Mouse (Mus musculus) olfactory bulb, adult 2 months (tissue): ENCODE results near the gene Mei1. TPM values are rescaled to one million over a fixed set of nuclear protein-coding genes. Genes with fewer than 3 reads are reported as not detected.

Source experiments
- H3K27ac ChIP-seq: fragments of 200-500 bp; 2 replicates; pipeline ENCODE4 v1.5.1; 2012; ENCODE audit warnings: low read depth, low read length; ENCODE audit not compliant: insufficient read depth
- H3K4me1 ChIP-seq: fragments of 200-500 bp; 2 replicates; pipeline ENCODE4 v1.6.1; 2012; ENCODE audit warnings: low read length; ENCODE audit not compliant: control insufficient read depth, insufficient read depth
- H3K4me3 ChIP-seq: fragments of 200-500 bp; 2 replicates; pipeline ENCODE4 v1.5.1; 2012; ENCODE audit warnings: mild to moderate bottlenecking, low read depth, low read length, moderate library complexity; ENCODE audit not compliant: insufficient read depth
- CTCF ChIP-seq: fragments of 200-500 bp; IDR thresholded peaks from 2 replicates; pipeline ENCODE4 v1.5.1; 2012; ENCODE audit warnings: low read depth, mild to moderate bottlenecking, low read length, moderate library complexity; ENCODE audit not compliant: insufficient read depth
- POLR2A ChIP-seq: fragments of 200-500 bp; IDR thresholded peaks from 2 replicates; pipeline ENCODE4 v1.6.1; 2012; ENCODE audit warnings: mild to moderate bottlenecking, low read depth, low read length, moderate library complexity; ENCODE audit not compliant: insufficient read depth
- WGBS: fragments of 180-500 bp; shearing (Covaris S2); methylation state at CpG from one replicate; pipeline ENCODE4 v1.1.7; 2018; 5-methylcytosine and 5-hydroxymethylcytosine counted together
- polyA plus RNA-seq: library from polyadenylated mRNA; stranded (reverse); fragments of >200 nt; gene quantifications from 2 replicates; pipeline ENCODE4 v1.2.4, GENCODE M21; 2012; ENCODE audit warnings: low replicate concordance; ENCODE audit not compliant: missing spikeins, insufficient read depth, insufficient read length

Gene Mei1
- polyA plus RNA-seq, 1 experiment, result not detected

- 68% methylated on average over 7 of the region's 7 CpGs for WGBS
- Histone ChIP-seq H3K4me1 (peaks cover 42% of the 10 kb centered on the region), H3K4me3 (no peak overlapping the region), H3K27ac (no peak overlapping the region)
- TF ChIP-seq CTCF, result no peak
- no peak for TF ChIP-seq POLR2A
These were observed 94.7 kb downstream of the Mei1 start for GRCm38 (mm10) chr15:82164496-82164895.

GRCm38 (mm10) chr15:82165332-82166239, 95.8 kb downstream of the Mei1 start:
- peaks cover 42% of the 10 kb centered on the region for H3K4me1 ChIP-seq
- H3K27ac ChIP-seq, result no peak overlapping the region
- TF ChIP-seq CTCF (no peak), POLR2A (no peak)
- H3K4me3 ChIP-seq, result no peak overlapping the region
- WGBS, result 46% methylated on average over 8 of the region's 8 CpGs

GRCm38 (mm10) chr15:82166240-82167100, 96.7 kb downstream of the Mei1 start:
- 40% methylated on average over 22 of the region's 22 CpGs for WGBS
- H3K4me1 ChIP-seq, result peaks cover 37% of the 10 kb centered on the region
- H3K4me3 ChIP-seq, result no peak overlapping the region
- TF ChIP-seq CTCF (no peak), POLR2A (no peak)
- 0 out of 2 replicates have a peak overlapping the region, but pooled peaks have one; percentile 0 for H3K27ac ChIP-seq

- Histone ChIP-seq H3K27ac (no peak overlapping the region), H3K4me1 (peaks cover 36% of the 10 kb centered on the region), H3K4me3 (no peak overlapping the region)
- WGBS, result 57% methylated on average over 23 of the region's 23 CpGs
- TF ChIP-seq CTCF (no peak), POLR2A (no peak)
These were observed 97.7 kb downstream of the Mei1 start for GRCm38 (mm10) chr15:82167201-82168168.

DNA sequence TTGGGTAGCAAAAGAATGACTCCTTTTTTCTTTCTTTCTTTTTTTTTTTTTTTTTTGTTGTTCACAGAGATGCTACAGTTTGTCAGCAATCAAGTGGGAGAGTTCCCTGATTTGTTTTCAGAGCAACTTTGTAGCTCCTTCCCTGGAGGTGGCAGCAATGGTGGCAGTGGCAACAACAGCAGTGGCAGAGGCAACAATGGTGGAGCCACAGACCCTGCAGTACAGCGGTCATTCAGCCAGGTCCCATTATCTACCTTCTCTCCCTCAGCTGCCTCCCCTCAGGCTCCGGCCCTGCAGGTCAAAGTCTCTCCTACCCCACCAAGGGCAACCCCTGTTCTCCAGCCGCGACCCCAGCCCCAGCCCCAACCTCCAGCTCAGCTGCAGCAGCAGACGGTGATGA, 99.9 kb downstream of the Mei1 start:
- WGBS, result 81% methylated on average over 5 of the region's 5 CpGs
- H3K4me3 ChIP-seq, result no peak overlapping the region
- TF ChIP-seq CTCF (no peak), POLR2A (no peak)
- peaks cover 32% of the 10 kb centered on the region for H3K4me1 ChIP-seq
- no peak overlapping the region for H3K27ac ChIP-seq

DNA sequence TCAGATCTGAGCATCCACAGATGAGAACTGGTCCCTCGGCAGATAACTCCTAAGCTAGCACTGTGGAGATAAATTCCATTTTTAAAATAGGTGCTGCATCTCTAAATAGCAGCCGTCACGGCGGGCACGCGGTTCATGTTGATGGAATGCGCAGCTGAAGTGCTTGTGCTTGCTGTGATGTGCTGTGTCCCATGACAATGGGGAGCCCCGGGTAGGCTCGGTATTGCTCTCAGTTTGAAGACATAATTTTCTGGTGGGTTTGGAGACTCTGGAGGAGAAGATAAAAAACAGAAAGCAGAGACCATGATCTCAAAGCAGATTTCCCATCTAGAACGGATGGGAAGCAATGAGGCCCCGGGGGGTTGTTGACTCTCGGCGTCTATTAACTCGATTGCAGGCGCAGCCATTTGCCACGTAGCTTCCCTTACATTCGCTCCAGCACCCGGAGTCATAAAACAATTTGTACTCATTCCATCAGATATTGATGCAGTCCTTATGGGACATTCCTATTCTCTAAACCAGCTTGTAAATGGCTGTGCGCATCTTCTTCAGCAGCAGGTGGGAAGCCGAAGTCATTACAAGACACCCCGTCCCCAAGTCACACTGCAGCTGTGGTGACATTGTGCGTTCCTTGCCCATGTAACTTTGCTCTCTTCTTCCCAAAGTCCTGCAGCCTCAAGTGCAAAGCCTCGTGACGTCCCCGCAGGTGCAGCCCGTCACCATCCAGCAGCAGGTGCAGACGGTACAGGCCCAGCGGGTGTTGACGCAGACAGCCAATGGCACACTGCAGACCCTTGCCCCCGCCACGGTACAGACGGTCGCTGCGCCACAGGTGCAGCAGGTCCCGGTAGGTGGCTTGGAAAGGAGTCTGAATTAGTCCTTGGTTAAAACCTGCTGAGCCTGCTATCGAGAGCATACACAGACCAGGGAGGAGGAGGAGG, 100.9 kb downstream of the Mei1 start:
- Histone ChIP-seq H3K4me3 (no peak overlapping the region), H3K27ac (no peak overlapping the region), H3K4me1 (peaks cover 32% of the 10 kb centered on the region)
- TF ChIP-seq POLR2A (no peak), CTCF (no peak)
- 76% methylated on average over 36 of the region's 36 CpGs for WGBS

DNA sequence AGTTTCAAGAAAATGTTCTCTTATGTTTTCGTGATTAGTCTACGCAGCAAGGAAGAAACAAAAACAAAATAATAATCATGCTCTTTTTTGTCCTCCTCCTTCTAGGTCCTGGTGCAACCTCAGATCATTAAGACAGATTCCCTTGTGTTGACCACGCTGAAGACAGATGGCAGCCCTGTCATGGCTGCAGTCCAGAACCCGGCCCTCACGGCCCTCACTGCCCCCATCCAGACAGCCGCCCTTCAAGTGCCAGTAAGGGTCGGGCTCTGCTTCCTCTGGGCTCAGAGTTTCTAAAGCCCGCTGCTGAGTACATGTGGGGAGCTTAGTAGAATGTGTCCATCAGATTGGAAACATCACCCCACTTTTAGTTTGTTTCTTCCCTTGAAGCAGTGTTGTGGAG, 102.9 kb downstream of the Mei1 start:
- 41% methylated on average over 8 of the region's 8 CpGs for WGBS
- TF ChIP-seq POLR2A, result no peak
- TF ChIP-seq CTCF, result no peak
- no peak overlapping the region for H3K4me3 ChIP-seq
- H3K4me1 ChIP-seq, result peaks cover 16% of the 10 kb centered on the region
- no peak overlapping the region for H3K27ac ChIP-seq
